Mouse (Mus musculus): ENCODE results near the gene Ppm1l. TPM values are rescaled to one million over a fixed set of nuclear protein-coding genes. Genes with fewer than 3 reads are reported as not detected.
"Not testable (repeated sequence)": the region's sequence is repeated elsewhere in the genome, so short reads cannot be mapped to it uniquely, and the experiment has no call there.

Ppm1l gene
- polyA plus RNA-seq, 1 experiment from 2014 or later, result 8.3 TPM

DNA sequence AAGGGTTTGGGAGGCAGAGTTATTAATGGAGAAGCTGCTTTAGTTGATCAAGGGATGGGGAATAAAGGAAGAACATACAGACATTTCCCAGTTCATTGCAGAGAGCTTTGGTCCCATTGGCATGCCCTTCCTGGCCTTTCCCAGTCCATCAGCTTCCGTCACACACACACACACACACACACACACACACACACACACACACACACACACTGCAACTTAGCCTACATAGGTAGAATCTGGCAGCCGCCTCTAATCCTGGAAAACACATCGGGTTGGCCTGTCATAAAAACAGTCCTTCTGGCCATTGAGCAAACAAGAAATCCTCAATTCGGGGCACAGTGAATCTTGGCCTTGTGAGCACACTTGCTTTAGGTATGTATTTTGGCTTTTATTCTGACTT is 64.6 kb downstream of the Ppm1l start:
- Histone ChIP-seq H3K4me3 (no peak overlapping the region), H3K9me3 (no peaks in the 10 kb centered on the region), H3K27me3 (no peaks in the 10 kb centered on the region), H3K36me3 (no peaks in the 10 kb centered on the region), H3K4me1 (no peaks in the 10 kb centered on the region), H3K4me2 (no peak overlapping the region), H3K9ac (no peak overlapping the region), H3K27ac (no peak overlapping the region)
- 82% methylated on average over 4 of the region's 4 CpGs for WGBS
- ATAC-seq (ENCODE audit: insufficient number of reproducible peaks, insufficient read depth, low FRiP score, low TSS enrichment, low read depth), result no peak

DNA sequence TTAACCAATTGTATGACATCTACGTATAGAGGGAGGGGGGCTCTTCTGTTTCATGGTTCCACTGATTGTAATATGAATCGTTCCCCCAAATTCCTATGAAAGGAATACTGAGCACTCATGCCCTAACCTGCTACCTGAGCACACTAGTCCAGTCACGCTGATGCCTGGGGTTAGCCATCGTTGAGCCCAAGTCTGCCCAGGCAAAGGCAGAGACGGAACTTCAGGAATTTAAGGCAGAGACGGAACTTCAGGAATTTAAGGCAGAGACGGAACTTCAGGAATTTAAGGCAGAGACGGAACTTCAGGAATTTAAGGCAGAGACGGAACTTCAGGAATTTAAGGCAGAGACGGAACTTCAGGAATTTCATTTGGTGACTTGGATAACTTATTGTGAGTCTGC is 75.2 kb downstream of the Ppm1l start:
- not testable (repeated sequence) for H3K27me3 ChIP-seq; ATAC-seq (ENCODE audit: insufficient number of reproducible peaks, insufficient read depth, low FRiP score, low TSS enrichment, low read depth); H3K9me3 ChIP-seq; H3K27ac ChIP-seq; H3K36me3 ChIP-seq; H3K4me1 ChIP-seq; H3K4me2 ChIP-seq; H3K4me3 ChIP-seq; H3K9ac ChIP-seq
- WGBS, result 60% methylated on average over 10 of the region's 10 CpGs

DNA sequence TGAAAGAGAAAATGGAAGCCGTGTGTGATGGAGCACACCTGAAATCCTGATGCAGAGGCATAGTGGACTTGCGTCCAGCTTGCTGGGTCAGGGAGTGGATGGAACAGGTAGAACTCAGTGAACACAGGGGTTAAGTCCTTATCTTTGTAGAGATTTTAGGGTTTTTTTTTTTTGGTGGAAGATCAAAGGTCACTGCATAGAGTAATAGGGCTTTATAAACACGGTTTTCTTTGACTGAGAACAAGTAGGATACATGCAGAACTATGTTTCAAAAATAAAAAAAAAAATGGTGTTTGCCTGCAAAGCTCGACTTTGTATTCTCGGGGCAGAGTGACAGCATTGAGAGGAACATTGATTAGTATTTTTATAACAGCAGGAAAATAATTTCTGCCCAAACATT is 75.6 kb downstream of the Ppm1l start:
- ATAC-seq (ENCODE audit: insufficient number of reproducible peaks, insufficient read depth, low FRiP score, low TSS enrichment, low read depth), result no peak
- Histone ChIP-seq H3K27me3 (no peaks in the 10 kb centered on the region), H3K36me3 (no peaks in the 10 kb centered on the region), H3K9ac (no peak overlapping the region), H3K4me2 (no peak overlapping the region), H3K9me3 (0 out of 2 replicates have a peak, but pooled peaks cover 4% of the 10 kb centered on the region), H3K4me1 (no peaks in the 10 kb centered on the region), H3K4me3 (no peak overlapping the region), H3K27ac (no peak overlapping the region)
- 82% methylated on average over 5 of the region's 5 CpGs for WGBS

DNA sequence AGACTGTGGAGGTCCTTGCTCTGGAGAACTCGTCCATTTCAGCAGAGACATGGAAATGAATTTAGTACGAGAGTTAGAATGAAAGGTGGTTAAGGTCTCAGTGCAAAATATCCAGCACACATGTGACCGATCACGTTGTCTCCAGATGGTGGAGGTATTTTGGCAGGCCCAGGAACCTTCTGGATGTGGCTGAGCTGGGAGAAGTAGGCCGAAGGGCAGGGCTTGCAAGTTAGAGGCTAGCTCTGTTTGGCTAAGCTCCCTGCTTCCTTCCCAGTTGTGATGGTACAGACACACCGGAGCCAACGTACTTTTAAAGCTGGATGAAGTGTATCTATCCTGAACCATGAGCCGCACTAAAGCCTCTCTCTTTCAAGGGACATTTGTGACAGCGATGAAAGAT is 76.4 kb downstream of the Ppm1l start:
- no peaks in the 10 kb centered on the region for H3K27me3 ChIP-seq
- WGBS, result 86% methylated on average over 9 of the region's 9 CpGs
- no peak overlapping the region for H3K27ac ChIP-seq
- H3K4me2 ChIP-seq, result no peak overlapping the region
- no peak overlapping the region for H3K4me3 ChIP-seq
- H3K4me1 ChIP-seq, result no peaks in the 10 kb centered on the region
- no peak for ATAC-seq (ENCODE audit: insufficient number of reproducible peaks, insufficient read depth, low FRiP score, low TSS enrichment, low read depth)
- H3K9ac ChIP-seq, result no peak overlapping the region
- H3K9me3 ChIP-seq, result 0 out of 2 replicates have a peak, but pooled peaks cover 4% of the 10 kb centered on the region
- no peaks in the 10 kb centered on the region for H3K36me3 ChIP-seq

DNA sequence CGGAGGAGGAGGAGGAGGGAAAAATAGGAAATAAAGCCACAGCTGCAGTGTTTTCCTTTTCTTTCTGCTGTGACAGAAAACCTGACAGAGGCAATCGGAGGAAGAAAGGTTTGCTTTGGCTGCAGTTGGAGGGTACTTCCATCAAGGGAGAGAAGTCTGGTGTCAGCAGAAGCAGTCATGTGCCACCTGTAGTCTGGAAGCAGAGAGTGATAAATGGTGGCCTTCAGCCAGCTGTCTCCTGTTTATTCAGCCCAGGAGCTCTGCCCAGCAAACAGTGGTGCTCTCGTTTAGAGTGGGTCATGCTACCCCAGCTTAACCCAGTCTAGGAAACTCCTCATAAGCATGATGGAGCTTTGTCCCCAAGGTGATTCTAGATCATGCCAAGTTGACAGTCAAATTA is 77.3 kb downstream of the Ppm1l start:
- H3K4me3 ChIP-seq, result no peak overlapping the region
- H3K27me3 ChIP-seq, result no peaks in the 10 kb centered on the region
- no peak for ATAC-seq (ENCODE audit: insufficient number of reproducible peaks, insufficient read depth, low FRiP score, low TSS enrichment, low read depth)
- H3K9me3 ChIP-seq, result 0 out of 2 replicates have a peak, but pooled peaks cover 4% of the 10 kb centered on the region
- no peak overlapping the region for H3K9ac ChIP-seq
- no peaks in the 10 kb centered on the region for H3K4me1 ChIP-seq
- WGBS, result 83% methylated on average over 3 of the region's 3 CpGs
- H3K36me3 ChIP-seq, result no peaks in the 10 kb centered on the region
- no peak overlapping the region for H3K27ac ChIP-seq
- no peak overlapping the region for H3K4me2 ChIP-seq

DNA sequence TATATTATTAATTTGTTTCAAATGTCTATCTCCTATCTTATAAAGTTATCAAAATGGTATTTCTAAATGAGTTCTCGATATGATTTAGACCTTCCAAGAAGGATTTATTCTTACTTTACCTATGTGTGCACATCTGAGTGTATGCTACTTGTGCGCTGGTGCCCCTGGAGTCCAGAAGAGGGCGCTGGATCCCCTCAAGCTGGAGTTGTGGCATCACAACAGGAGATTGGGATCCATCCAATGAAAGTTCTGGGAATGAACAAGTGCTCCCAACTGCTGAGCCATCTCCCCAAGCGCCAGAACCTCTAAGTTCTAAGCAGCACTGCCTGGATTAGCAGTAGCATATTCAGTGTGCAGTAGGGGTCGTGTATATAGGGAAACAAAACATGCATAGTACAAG is 78.4 kb downstream of the Ppm1l start:
- 82% methylated on average over 5 of the region's 5 CpGs for WGBS
- no peak overlapping the region for H3K27ac ChIP-seq

DNA sequence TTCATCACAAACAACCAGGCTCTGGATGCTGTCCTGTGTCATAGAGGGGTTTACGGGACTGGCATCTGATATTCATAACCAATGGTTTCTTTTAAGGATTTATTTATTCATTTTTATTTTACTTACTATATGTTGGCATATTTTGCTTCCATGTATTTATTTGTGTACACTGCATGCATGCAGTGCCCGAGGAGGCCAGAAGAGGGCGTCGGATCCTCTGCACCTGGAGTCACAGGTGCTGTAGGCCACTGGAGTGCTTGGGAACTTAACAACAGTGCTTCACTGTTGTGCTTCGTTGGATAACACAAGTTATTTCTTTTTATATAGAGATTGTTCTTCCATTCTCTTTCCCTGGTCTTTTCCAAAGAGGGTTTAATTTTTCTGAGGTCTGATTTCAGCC is 81.1 kb downstream of the Ppm1l start:
- no peaks in the 10 kb centered on the region for H3K27me3 ChIP-seq
- H3K36me3 ChIP-seq, result no peaks in the 10 kb centered on the region
- no peak overlapping the region for H3K27ac ChIP-seq
- 70% methylated on average over 5 of the region's 5 CpGs for WGBS
- ATAC-seq (ENCODE audit: insufficient number of reproducible peaks, insufficient read depth, low FRiP score, low TSS enrichment, low read depth), result no peak
- 0 out of 2 replicates have a peak, but pooled peaks cover 4% of the 10 kb centered on the region for H3K9me3 ChIP-seq
- H3K4me3 ChIP-seq, result no peak overlapping the region
- H3K4me1 ChIP-seq, result no peaks in the 10 kb centered on the region
- no peak overlapping the region for H3K4me2 ChIP-seq
- H3K9ac ChIP-seq, result no peak overlapping the region

More for the DNA sequence above, 78.4 kb downstream of the Ppm1l start:
- H3K4me1 ChIP-seq, result no peaks in the 10 kb centered on the region
- no peak overlapping the region for H3K4me2 ChIP-seq
- no peak overlapping the region for H3K9ac ChIP-seq
- H3K27me3 ChIP-seq, result no peaks in the 10 kb centered on the region
- no peak for ATAC-seq (ENCODE audit: insufficient number of reproducible peaks, insufficient read depth, low FRiP score, low TSS enrichment, low read depth)
- H3K36me3 ChIP-seq, result no peaks in the 10 kb centered on the region
- 0 out of 2 replicates have a peak, but pooled peaks cover 4% of the 10 kb centered on the region for H3K9me3 ChIP-seq
- no peak overlapping the region for H3K4me3 ChIP-seq

DNA sequence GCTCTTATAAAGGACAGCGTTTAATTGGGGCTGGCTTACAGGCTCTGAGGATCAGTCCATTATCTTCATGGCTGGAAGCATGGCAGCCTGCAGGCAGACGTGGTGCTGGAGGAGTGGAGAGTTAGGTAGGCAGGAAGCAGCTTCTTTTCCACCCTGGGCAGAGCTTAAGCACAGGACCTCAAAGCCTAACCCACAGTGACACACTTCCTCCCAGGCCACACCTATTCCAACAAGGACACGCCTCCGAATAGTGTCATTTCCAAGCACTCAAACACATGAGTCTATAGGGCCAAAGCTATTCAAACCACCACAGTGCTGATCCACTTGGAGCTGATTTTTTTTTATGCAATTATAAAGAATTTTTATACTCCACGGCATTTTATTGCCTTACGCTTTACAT is 82.7 kb downstream of the Ppm1l start:
- no peak overlapping the region for H3K27ac ChIP-seq
- ATAC-seq (ENCODE audit: insufficient number of reproducible peaks, insufficient read depth, low FRiP score, low TSS enrichment, low read depth), result no peak

DNA sequence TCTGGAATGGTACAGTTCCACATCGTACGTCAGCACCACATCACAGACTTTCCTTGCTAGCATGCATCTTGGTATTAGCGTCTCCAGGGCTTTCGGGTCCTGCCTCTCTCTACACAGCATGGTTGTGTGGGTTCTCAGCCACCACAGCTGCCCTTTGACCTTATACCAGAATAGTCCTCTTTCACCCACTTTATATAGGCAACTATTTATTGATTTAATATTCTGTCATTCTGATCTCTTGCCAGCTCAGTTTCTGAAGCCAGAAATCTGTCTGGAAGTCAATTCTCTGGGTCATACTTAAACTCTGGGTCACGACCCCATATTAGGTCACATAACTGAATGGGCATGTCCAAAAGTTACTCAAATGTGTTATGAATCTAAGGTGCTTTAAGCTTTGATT is 86.5 kb downstream of the Ppm1l start:
- no peak overlapping the region for H3K4me3 ChIP-seq
- H3K27me3 ChIP-seq, result no peaks in the 10 kb centered on the region
- no peak overlapping the region for H3K9ac ChIP-seq
- no peaks in the 10 kb centered on the region for H3K36me3 ChIP-seq
- WGBS, result 85% methylated on average over 5 of the region's 5 CpGs
- H3K4me1 ChIP-seq, result no peaks in the 10 kb centered on the region
- ATAC-seq (ENCODE audit: insufficient number of reproducible peaks, insufficient read depth, low FRiP score, low TSS enrichment, low read depth), result no peak
- no peaks in the 10 kb centered on the region for H3K9me3 ChIP-seq
- no peak overlapping the region for H3K4me2 ChIP-seq
- H3K27ac ChIP-seq, result no peak overlapping the region

More for the DNA sequence above, 82.7 kb downstream of the Ppm1l start:
- H3K4me1 ChIP-seq, result no peaks in the 10 kb centered on the region
- no peaks in the 10 kb centered on the region for H3K36me3 ChIP-seq
- H3K9ac ChIP-seq, result no peak overlapping the region
- H3K27me3 ChIP-seq, result no peaks in the 10 kb centered on the region
- H3K4me2 ChIP-seq, result no peak overlapping the region
- 0 out of 2 replicates have a peak, but pooled peaks cover 4% of the 10 kb centered on the region for H3K9me3 ChIP-seq
- no peak overlapping the region for H3K4me3 ChIP-seq
- WGBS, result 84% methylated on average over 6 of the region's 6 CpGs

DNA sequence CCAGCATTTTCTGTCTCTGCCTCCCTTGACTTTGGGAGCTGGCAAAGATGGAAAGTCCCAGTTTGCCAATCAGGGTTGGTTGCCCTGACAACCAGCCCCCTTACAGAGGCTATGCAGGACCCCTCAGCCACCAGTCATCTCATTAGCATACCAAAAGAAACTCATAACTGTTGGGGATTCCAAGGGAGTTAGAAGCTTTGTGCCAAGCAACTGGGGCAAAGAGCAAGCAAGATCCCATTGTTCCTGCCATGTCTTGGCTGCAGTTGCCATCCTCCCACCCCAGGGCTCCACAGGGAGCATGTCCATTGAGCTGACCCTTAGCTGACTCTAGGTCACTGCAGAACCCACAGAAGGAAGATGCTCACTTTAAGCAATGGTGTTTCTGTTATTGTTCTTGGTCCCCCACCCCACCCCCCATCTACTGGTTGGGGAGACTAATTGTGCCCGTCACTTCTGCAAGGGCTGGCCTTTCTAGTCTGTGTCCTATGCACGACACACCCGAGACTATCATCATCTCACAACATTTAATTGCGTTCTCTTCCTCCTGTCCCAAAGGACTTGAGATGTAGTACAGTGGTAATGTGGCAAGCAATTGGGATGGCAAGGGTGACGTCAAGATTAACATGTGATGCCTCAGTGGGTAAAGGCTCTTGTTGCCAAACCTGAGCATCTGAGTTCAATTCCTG is 89.7 kb downstream of the Ppm1l start:
- no peaks in the 10 kb centered on the region for H3K27me3 ChIP-seq
- no peak overlapping the region for H3K4me2 ChIP-seq
- no peaks in the 10 kb centered on the region for H3K9me3 ChIP-seq
- no peak overlapping the region for H3K4me3 ChIP-seq
- no peak overlapping the region for H3K9ac ChIP-seq
- H3K36me3 ChIP-seq, result no peaks in the 10 kb centered on the region
- ATAC-seq (ENCODE audit: insufficient number of reproducible peaks, insufficient read depth, low FRiP score, low TSS enrichment, low read depth), result no peak
- H3K27ac ChIP-seq, result no peak overlapping the region
- peaks cover 13% of the 10 kb centered on the region for H3K4me1 ChIP-seq
- WGBS, result 81% methylated on average over 5 of the region's 5 CpGs

DNA sequence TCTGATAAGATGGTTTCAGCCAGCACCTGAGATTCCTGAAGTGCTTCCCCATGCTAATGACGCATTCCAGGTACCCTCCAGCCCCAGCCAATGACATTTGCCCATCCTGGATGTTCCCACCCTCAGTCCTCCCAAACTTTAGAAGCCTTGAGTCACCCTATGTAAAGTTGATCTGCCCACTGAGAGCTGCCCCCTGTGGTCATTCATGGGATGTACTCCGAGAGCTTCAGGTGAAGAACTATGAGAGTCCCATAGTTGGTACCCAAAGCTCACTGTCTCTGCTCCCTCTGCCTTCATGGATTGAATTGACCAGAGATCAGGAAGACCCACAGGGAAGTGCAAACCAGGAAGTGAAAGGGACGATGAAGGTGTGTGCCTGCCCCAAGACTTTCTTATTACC is 91.4 kb downstream of the Ppm1l start:
- peaks cover 18% of the 10 kb centered on the region for H3K4me1 ChIP-seq

DNA sequence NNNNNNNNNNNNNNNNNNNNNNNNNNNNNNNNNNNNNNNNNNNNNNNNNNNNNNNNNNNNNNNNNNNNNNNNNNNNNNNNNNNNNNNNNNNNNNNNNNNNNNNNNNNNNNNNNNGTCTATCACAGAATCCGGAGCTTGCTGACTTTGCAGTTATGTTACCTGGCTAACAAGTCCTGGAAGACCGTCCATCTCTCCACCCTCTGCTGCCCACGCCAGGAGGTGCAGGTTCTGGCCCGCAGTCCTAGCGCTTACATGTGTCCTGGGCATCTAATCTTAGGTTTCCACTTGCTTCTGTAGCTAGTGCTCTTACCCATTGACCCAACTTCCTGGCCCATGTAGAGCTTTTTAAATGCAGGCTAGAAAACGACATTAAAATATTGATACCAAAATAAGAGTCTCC is 99.5 kb downstream of the Ppm1l start:
- Histone ChIP-seq H3K4me2 (no peak overlapping the region), H3K4me3 (no peak overlapping the region), H3K27ac (no peak overlapping the region), H3K27me3 (no peaks in the 10 kb centered on the region), H3K4me1 (peaks cover 8% of the 10 kb centered on the region), H3K36me3 (no peaks in the 10 kb centered on the region), H3K9ac (no peak overlapping the region), H3K9me3 (no peaks in the 10 kb centered on the region)
- 86% methylated on average over 6 of the region's 6 CpGs for WGBS
- ATAC-seq (ENCODE audit: insufficient number of reproducible peaks, insufficient read depth, low FRiP score, low TSS enrichment, low read depth), result no peak

More for the DNA sequence above, 91.4 kb downstream of the Ppm1l start:
- Histone ChIP-seq H3K27me3 (no peaks in the 10 kb centered on the region), H3K9ac (no peak overlapping the region), H3K36me3 (no peaks in the 10 kb centered on the region), H3K27ac (no peak overlapping the region), H3K9me3 (no peaks in the 10 kb centered on the region), H3K4me3 (no peak overlapping the region), H3K4me2 (no peak overlapping the region)
- WGBS, result 84% methylated on average over 3 of the region's 3 CpGs
- ATAC-seq (ENCODE audit: insufficient number of reproducible peaks, insufficient read depth, low FRiP score, low TSS enrichment, low read depth), result no peak

Data from embryonic facial prominence, embryonic 13.5 days (tissue).